Mouse (Mus musculus) c-Kit-positive CD71-negative TER-119-negative erythroid progenitor cells, embryonic 14.5 days (primary cell): ENCODE data around the gene Kmt5c.

Source experiments
- DNase-seq: peaks from one replicate; pipeline ENCODE4 v3.0.0-alpha.2; 2013; ENCODE audit warnings: low read depth

Gene Kmt5c

DNA sequence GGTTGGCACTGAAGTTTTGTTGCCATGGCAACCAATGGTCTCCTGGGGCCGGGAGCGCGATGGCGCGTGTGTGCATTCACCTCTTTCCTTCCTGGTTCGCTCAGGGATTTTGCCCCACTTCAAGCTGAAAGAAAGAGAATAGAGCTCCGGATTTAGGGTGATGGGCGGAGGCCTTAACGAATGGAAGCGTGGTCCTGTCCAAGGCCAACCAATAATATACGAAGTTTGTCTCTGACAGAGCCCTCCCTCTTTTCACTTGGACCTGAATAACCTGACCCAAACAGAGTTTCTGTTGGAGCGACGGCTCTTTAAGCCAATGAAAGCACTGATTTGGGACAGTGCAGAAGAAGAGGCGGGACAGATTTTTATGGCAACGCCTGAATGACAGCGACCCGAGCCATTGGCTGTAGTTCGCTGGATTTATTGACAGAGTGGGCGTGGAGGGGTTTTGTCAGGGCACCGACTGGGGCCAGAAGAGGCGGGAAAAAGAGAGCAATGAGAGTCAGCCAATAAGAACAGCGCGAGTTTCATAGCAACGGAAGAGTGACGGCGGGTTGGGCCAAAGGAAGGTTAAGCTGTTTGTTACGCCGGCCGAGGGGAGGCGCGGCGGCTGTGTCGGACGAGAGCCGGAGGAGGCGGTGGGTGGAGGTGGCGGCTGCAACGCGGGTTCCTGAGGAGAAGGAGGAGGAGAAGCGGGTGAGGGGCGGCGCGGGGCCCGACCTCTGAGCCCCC lies at the start of gene Kmt5c:
TSS of gene Kmt5c (plus strand) at position 572 of the 732 bp plus-strand sequence.
- DNase-seq, result peak; percentile 99

DNA sequence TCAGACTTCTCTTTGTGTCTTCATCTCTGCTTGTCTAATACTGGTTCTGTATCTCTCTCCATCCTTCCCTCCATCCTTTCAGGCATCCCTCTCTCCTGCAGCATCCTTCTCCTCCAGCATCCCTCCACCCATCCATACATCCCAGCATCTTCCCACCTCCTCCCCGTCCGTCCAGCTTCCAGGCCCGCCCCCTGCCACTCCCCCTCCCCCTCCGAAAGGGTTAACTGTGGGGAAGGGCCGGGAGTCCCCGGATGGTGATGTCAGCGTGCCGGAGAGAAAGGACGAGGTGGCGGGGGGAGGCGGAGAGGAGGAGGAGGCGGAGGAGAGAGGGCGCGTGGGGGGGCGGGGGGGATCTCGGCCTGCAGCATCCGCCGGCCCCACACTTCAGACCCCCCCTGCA lies 49.5 kb upstream of the Kmt5c start, which contains the start of gene Brsk1:
TSS of gene Brsk1 (plus strand) at position 218 of the 400 bp plus-strand sequence.
- DNase-seq, result no peak

DNA sequence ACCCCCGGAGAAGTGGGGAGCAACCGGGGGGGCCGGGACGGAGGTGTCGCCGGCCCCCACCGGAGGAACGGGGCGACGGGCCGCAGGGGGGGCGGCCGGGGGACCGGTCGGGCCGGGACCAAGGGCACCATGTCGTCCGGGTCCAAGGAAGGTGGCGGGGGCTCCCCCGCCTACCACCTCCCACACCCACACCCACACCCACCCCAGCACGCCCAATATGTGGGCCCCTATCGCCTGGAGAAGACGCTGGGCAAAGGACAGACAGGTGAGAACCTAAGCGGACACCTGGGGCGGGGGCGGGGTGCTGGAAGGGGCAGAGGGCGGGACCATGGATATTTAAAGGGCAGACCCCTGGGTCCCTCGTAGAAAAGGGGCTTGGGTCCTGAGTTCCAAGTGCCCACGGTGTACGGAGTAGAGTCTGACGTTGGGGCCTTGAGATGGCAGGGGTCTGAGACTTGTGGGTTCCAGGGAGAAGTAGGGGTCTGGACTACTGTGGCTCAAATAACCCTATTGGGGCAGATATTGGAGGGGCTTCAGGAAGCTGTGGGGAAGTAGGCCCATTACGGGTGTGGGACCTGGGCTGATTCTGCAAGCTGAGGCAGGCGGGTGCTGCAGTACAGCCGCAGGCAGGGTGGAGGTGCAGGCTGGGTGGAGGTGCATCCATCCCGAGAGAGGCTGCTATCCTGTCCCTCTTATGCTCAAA lies 48.8 kb upstream of the Kmt5c start:
- no peak for DNase-seq

DNA sequence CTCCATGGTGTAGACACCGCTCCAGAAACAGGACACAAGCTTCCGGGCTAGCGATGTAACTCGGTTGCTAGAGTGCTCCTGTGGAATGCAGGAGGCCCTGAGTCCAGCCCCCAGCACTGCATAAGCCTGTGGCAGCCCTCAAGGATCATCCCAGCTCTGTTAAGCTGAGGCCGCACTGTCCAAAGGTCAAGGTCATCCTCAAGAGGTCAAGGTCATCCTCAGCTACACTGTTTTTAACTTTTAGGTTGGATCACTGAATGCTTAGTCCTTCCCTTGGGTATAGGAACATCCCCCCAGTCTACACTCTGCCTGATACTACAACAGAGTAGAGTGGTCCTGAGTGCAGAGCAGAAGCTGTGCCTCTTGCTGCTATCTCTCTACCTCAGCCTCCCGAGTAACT lies 46.9 kb upstream of the Kmt5c start:
- no peak for DNase-seq

DNA sequence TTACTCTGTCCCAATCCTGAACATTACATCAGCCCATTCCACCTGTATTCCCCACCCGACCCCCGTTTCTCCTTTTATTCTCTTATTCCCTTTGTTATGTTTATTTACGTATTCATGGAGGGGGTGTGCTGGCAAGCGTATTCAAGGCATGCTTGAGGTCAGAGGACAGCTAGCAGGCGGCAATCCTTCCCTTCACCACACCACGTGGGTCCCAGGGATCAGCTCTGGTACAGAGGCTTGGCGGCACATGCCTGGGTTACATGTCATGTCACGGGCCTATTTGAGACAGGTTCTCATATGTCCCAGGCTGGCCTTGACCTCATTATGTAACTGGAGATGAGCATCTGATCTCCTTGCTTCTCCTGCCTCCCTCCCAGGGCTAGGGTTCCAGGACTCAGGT lies 37.6 kb upstream of the Kmt5c start:
- DNase-seq, result no peak

DNA sequence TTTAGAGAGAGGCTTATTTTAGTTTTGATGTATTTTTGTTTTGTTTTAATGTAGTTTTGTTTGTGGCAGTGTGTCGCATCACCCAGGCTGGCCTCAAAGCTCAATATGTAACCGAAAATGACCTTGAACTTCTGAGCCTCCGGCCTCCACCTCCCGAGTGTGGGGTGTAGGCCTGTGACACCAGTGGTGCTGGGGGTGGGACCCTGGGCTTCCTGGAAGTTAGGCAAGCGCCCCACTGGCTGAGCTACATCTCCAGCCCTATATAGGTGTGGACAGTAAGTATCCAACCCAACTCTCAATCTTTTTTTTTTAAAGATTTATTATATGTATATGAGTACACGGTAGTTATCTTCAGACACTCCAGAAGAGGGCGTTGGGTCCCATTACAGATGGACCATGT lies 36.7 kb upstream of the Kmt5c start:
- no peak for DNase-seq

DNA sequence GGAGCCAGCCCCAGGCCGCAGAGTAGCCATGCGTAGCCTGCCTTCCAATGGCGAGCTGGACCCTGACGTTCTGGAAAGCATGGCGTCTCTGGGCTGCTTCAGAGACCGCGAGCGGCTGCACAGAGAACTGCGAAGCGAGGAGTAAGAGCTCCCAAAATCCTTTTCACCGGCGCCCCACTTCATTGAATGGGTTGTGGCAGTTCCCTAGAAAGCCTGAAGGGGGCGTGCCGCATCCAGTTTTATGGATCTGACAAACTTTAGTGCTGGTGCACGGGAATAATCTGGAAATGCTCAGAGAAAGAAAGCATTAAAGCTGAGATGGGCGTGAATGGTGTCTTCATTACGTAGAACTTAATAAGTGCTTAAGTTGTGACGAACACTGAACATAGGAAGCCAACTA lies 34.8 kb upstream of the Kmt5c start:
- peak; percentile 64 for DNase-seq

DNA sequence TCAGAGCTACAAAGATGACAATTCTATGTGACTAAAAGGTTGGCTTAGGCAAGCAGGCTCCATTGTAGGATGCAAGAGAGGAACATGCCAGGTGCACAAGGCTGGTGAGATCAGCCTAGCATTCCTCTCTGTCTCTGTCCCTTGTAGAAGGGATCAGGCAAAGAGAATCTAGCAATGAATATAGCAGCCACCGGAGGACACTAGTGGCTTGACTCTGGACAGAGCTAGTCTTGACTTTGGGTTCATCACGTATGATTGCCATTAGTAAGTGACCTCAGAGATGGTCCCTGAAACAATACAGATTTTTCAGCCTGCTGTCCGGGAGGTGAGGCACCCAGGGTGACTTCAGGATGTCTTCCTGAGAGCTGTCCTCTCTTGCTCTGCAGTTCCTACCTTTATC lies 27.3 kb upstream of the Kmt5c start:
- no peak for DNase-seq

DNA sequence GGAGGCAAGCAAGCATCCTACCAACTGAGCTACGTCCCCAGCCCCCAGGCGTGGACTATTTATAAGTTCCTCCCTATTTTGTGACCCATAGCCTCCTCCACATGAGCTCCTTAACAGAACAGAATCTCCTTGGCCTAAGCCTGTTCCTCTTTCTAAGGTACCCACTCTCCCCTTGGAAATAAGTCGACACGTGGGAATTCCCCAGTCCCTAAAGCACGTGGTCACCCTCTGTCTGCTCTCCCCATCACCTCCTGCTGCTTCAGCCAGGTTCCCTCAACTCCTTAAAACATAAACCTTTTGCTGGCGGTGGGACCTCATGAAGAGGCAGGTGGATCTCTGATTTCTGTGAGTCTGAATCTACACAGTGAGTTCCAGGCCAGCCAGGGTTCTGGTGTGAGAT lies 23.0 kb upstream of the Kmt5c start:
- DNase-seq, result no peak

DNA sequence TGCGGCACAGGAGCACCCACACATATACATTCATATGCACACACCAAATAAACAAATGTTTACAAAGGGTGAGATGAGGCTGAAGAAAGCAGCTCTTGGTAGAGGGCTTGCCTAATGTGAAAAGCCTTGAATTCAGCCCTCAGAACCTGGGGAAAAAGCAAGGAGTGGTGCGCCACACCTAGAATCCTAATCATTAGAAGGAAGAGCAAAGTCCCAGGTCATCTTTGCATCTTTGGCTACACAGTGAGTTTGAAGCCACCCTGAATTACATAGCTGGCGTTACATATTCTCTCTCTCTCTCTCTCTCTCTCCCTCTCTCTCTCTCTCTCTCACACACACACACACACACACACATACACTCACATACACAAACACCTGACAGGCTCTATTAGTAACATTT lies 20.6 kb upstream of the Kmt5c start:
- DNase-seq, result no peak

DNA sequence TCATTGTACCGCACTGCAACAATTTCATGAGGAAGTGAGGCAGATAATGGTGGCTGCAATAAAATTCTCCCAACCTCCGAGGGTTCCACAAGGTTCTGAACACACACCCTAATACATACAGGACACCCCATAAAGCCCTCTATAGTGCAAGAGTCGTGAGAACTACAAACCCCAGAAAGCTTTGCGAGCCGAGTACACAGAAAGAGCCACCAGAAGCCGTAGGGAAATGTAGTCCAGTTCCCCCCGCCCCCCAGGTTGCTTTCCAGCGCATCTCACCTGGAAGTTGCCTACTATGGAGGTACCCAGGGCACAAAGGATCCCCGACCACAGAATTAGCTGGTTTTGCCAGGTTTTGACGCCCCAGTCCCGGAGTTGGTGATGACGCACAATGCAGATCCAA lies 16.4 kb upstream of the Kmt5c start:
- DNase-seq, result no peak

DNA sequence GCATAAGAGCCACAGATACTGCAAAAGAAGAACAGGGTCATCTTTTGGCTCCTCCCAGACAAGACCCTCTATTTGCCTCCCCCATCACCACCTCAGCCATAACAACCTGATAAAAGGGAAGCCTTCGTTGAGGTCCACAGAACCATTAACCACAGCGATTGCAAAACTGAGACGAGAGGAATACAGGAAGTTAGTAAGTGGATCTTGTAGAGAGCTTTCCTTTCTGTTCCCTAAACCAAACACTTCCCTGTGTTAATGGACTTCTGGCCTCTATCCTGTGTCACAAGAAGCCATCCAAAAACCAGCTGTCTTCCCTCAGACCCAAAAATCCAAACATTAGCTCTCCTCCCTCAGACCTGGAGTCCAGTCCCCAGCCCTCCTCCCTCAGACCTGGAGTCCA lies 15.6 kb upstream of the Kmt5c start:
- no peak for DNase-seq

DNA sequence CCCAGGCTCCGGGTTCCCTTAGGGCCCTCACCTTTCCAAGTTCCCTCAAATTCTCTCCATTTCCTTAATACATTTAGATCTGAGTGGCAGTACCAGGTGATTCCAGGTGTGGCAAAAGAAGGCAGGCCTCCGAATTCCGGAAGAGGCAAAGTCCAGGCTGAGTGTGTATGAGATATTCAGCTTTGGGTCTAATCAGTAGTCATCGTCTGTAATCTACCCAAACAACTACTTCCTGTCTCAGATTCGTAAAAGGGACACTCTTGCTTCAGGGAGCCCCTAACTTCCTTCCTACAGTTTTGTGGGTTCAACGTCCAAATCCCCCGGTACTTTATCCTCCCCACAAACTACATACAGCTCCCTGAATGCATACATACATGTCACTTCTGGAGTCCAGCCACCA lies 14.7 kb upstream of the Kmt5c start, which contains the start of gene Tmem150b:
TSS of gene Tmem150b (minus strand) at position 81 of the 400 bp plus-strand sequence.
- no peak for DNase-seq

DNA sequence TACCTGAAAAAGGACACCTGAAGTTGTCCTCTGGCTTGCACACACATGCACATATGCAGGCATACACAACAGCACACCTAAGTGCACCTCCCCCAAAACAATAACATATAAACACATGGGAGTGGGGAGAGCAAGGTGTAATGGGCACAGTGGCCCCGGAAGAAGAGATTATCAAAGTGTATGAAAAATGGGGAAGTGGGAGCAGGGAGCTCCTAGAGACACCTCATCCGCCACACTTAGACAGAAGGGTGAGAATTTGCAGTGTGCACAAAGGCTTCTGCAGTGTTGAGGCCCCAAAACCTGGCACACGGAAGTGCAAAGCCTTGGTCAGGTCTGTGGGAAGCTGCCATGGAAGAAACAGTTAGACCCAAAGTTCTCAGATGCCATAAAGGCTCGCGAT lies 8.8 kb upstream of the Kmt5c start:
- DNase-seq, result no peak

DNA sequence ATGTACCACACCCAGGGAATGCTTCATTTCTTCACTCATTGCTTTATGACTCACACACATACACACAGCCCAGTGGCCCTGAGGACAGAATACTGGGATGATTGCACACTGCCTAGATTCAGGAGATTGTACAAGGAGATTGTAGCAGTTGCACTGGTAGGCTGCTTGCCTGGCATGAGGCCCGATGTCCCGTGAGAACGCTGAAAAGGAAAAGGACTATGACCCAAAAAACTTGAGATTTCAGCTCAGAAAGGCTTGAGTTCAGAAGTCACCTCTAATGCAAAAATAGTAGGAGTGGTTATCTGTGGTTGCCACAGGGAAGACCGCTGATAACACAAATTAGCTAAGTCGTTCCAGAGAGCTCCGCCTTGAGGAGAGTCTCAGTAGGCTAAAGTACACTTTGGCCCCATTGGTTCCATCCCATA lies 6.9 kb upstream of the Kmt5c start:
- DNase-seq, result no peak

DNA sequence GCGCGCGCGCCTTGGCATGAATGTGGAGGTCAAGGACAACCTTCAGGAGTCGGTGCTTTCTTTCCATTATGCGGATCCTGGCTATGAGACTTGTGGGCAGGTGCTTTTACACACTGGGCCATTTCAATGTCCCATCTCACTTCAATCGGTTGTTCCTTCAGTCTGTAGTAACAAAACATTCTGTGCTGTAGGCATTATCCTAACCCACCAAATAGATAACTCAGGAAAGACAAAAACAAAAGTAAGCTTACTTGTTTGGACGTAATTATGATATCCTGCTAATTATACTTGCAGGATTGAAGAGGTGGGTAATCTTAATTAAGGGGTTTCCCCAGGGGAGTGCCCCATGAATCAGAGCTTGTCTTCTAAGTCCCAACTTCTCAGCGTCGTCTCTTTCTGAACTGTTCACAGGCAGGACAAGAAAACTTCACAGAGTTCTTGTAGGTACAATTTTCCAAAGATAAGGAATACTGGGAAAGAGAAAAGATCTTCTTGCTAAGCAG lies 823 bp upstream of the Kmt5c start:
- DNase-seq, result no peak

DNA sequence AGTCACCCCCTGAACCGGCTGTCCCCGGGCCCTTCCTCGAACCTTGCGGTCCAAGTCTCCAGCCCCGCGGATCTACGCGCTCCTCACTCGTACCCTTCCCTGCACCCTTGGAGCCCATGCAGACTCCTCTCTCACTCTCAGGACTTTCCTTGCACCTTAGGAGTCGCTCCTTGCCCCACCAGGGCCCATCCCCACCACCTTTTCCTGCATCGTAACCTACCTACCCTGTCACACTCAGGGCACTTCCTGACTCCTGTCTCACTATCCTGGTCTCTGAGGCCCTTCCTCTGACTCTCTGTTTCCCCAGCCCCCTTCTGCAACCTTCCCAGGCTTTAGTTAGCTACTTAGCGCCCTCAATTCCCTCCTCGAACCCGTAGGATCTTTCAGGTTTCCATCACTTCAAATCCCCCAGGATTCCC lies 403 bp downstream of the Kmt5c start:
- no peak for DNase-seq

DNA sequence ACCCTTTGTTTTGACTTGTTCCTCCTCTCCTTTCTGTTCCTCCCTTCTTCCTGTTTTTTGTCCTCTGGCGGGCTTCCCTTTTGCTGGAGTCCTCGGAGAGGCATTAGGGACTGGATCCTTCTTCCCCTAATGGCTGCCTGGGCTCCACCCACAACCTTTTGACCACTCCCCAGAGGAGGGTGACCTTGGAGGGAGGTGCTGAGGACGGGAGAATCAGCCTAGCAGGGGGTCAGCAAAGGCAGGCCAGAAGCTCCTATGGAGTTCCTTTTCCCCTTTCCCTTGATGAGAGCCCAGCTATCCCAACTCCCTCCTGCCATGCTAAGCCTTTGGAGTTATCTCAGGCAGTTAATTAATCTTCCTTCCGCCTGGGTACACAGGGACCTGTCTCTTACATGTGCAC lies 1.2 kb downstream of the Kmt5c start:
- DNase-seq, result no peak

DNA sequence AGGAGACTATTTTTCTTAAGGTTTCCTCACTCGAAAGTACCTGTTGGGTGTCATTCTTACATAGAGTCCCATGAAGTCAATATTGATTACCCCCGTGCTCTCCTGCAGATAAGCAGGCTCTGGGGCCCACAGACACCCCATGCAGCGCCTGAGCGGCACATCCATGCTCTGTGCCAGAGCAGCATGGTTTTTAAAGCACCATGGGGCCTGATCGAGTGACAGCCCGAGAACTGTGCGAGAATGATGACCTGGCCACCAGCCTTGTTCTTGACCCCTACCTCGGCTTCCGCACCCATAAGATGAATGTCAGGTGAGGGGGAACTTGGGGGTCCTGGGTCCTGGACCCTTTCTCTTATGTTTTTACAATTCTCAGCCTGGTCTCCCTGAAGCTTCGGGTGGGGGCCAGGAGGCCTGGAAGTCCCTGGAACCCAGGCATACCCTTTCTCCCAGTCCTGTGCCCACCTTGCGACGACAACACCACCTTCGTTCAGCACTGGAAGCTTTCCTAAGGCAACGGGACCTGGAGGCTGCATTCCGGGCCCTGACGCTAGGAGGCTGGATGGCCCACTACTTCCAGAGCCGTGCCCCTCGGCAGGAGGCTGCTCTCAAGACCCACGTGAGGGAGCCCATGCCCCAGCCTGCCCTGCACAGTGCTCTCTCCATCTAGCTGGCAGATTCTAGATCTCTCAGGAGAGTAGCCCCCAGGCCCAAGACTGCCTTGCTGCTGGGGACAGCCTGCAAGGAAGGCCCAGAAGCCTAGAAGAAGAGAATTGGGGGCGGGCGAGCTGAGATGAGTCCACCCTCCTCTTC lies 2.0 kb downstream of the Kmt5c start:
- no peak for DNase-seq

DNA sequence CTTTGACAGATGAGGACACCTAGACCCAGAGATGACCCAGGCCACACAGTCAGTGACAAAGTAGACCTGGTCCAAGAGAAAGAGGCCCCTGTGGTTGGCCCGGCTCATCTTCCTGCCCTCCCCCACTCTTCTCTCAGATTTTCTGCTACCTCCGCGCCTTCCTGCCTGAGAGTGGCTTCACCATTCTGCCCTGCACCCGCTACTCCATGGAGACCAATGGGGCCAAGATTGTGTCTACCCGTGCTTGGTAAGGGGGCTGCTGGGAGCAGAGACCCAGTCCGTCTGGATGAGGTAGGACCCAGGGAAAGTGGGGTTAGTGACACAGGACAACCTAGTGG lies 2.5 kb downstream of the Kmt5c start:
- no peak for DNase-seq

DNA sequence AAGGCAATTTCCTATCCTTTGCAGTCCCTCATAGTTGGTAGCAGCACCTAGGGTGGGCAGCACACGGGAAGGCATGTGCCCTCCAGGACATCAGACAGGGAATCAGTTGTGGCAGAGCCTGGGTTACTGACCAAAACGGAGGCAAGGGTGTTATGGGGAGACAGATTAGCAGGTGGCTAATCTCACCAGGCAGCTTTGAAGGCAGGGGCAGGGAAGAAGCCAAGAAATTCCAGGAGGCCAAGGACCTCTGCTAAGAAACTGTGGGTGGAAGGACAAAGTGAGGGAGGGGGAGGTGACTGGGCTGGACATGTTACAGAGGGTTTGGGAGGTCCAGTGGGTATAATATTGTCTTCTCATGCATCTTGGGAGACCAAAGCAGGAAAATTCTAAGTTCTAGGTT lies 3.4 kb downstream of the Kmt5c start:
- DNase-seq, result no peak

DNA sequence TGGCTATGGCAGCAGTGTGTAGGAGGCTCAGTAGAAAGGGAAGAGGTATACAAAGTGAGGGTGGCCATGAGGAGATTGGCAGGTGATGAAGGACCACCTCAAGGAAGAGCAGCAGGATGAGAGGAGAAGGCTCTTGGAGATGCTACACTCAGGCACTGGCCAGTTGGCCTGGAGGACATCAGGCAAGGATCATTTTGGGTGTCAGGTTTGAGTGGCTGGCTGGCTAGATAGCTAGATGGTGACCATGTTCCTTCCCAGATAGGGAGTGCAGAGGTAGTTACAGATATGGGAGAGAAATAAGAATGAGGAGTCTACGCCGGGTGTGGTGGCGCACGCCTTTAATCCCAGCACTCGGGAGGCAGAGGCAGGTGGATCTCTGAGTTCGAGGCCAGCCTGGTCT lies 5.0 kb downstream of the Kmt5c start:
- DNase-seq, result no peak
